Mouse (Mus musculus) adrenal gland, adult 2 months (tissue): Measurements from ENCODE around the gene Ampd1. TPM values are rescaled to one million over a fixed set of nuclear protein-coding genes. Genes with fewer than 3 reads are reported as not detected.
A peak's percentile ranks its signal among the peaks of the same experiment; 100 is the strongest.

Experiments
- DNase-seq: peaks from one replicate; pipeline ENCODE4 v3.0.0; 2021
- polyA plus RNA-seq: library from polyadenylated mRNA; depleted of rRNA; stranded (reverse); fragments of >200 nt; gene quantifications from 2 replicates; pipeline ENCODE4 v1.2.3, GENCODE M21; 2012
- total RNA-seq, 2 experiments: library from RNA; stranded (reverse); gene quantifications; 2 replicates each; pipeline ENCODE4 v1.2.3; 2021

Ampd1 gene
- total and polyA plus RNA-seq, 3 experiments: not detected

DNA sequence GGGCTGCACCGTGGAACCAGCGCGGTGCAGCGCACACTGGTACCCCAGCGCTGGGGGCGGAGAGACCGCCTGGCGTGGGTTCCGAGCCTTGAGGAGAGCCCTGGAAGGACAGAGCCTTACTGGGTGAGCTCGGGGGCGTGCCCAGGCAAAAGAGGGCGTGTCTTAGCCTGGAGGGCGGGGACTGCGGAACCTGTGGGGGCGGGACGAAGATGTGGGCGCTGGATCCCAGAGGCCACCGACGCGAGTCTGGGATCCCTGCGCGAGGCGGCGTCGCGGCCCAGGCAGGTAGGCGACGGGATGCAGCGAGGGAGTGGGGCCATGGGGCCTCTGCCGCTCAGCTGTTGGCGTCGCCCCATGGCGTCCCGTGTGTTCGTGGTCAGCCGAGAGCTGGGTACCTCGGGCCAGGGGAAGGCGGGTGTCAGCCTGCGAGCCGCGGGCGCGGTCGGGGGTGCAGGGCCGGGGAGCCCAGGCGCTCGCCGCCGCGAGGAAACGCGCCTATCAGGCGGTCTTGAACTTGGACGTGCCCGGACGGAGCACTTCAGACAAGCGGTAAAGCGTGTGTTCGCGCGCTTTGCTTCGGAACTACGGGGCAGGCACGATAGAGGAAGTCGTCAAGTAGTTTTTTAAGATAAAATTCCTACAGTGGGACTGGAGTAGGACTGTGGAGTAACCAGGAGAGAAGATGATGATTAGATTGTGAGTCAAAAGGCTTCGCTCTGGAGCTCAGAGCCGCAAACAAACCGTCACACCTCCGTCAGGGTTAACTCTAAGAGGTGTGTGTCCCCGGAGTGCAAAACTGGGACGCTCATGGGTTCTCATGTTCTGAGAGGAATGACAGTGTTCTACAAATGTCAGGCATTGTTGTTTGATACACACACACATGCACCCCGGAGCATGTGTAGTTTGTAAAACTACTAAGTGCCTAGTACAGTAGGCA is 28.9 kb downstream of the Ampd1 start, which contains the start of gene Dennd2c:
Gene Dennd2c (plus strand): TSS at position 151 of the 937 bp plus-strand sequence.
- peak; percentile 97 for DNase-seq

DNA sequence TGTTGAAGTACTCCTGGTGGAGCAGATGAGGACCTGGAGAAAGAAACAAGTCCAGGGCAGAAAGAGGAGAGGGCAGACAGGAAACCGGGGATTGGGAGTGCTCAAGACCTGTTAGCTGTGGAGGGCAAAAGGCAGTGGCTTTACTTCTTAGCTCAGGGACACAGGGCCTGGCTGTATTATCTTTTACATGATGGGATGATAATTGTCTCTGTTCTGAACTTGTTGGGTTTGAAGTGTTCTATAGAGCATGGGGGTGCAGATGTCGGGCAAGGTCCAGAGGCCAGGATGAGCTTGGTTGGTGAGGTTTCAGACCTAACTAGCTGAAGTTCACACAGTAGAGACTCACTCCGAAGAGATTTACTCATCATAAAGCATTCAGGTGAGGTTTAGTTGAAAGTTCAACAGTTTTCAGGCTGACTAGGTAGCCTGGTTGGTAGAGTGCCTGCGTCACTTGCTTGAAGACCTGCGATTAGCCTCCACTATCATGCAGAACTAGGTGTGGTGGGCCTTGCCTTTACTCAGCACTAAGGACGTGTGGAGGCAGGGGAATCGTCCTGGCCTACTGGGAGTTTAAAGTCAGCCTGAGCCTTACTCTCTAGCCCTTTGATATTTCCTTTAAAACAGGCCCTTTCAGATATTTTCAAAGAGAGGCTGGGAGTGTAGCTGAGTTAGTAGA is 33.9 kb downstream of the Ampd1 start:
- DNase-seq: no peak

DNA sequence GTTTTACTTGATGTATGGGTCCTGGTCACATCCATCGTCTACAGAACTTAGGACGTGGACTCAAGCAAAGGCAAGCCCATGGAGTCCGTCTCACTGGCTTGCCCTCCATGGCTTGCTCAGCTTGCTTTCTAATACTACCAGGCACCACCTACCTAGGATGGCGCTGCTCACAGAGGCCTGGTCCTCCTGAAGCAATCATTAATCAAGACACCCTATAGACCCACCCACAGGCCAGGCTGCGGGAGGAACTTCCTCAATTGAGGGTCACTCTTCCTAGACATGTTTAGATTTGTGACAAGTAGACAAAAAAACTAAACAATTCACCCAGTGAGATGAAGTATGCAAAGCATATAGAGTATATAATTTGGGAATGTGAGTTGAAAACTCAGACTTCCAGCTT is 38.4 kb downstream of the Ampd1 start:
- no peak for DNase-seq

DNA sequence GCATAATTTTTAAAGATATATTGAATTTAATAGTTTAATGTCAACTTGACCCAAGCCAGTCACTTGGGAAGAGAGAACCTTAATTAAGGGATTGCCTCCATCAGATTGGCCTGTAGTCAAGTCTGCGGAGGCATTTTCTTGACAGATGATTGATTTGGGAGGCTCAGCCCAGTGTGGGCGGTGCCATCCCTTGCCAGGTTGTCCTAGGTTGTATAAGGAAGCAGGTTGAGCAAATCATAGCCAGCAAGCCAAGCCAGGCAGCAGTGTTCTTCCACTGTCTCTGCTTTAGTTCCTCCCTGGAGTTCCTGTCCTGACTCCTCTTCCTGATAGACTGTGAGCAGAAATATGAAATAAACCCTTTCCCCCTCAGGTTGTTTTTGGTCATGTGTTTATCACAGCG is 49.8 kb downstream of the Ampd1 start:
- DNase-seq: no peak

DNA sequence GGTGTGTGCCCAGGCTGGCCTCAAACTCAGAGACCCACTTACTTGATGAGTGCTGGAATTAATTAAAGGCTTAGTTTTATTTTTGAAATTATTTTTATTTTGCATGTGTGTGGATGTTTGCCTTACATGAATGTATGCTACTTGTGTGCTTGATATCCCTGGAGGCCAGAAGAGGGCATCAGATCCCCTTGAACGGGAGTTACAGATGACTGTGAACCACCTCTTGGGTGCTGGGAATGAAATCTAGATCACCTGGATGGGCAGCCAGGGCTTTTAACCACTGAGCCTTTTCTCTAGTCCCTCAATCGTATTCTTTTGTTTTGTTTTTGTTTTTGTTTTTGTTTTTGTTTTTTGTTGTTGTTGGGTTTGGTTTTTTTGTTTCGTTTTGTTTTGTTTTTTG is 52.3 kb downstream of the Ampd1 start:
- no peak for DNase-seq

DNA sequence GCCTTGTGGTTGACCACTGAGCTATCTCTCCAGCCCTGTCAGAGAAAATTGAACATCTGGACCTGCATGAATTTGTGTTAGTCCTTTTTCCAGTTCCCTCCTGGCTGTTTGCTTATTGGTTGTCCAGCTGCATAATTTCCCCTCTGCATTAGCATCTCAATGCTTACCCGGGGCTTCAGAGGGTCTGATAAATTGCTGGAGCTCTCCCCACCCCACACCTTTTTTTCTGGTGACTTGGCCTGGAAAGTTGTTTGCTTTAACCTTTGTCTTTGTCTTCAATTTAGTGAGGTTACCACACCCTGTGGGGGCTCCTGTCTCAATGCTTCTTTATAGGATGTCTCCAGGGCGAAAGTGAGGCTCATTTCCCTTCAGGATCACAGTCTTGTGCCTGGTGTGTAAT is 53.4 kb downstream of the Ampd1 start:
- no peak for DNase-seq

DNA sequence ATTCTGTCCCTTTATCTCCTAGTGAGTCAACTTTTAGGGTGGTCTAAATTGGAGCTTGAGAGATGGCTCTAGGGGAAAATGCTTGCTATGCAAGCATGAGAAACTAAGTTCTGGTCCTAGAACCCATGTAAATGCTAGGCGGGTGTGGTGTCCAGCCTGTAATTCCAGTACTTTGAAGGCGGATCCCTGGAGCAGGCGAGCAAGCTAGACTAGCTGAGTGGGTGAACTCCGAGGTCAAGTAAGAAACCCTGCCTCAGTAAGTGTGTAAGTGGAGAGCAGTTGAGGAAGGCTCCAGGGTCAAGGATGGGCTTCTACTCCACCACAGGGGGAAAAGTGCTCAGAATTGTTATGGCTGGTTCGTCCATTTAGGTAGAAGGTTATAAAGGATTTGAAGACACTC is 53.9 kb downstream of the Ampd1 start:
- DNase-seq: no peak

DNA sequence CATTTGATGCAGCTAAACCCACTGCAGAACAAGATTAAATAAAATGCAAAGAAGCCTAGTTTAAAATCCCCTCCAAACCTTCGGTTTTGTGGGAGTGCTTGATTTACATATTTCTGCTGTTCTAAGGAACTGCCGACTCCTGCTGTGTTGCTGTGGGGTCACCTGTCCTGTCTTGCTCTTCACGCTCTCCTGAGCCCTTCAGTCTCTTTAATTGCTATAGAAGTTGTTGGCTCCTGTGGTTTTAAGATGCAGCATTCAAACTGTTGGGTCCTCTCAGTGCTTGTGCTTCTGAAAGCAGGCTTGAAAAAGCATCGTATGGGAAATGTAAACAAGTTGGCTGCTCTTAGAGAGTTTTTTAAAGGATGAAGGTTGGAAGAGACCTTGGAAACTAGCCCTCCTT is 54.4 kb downstream of the Ampd1 start:
- no peak for DNase-seq

DNA sequence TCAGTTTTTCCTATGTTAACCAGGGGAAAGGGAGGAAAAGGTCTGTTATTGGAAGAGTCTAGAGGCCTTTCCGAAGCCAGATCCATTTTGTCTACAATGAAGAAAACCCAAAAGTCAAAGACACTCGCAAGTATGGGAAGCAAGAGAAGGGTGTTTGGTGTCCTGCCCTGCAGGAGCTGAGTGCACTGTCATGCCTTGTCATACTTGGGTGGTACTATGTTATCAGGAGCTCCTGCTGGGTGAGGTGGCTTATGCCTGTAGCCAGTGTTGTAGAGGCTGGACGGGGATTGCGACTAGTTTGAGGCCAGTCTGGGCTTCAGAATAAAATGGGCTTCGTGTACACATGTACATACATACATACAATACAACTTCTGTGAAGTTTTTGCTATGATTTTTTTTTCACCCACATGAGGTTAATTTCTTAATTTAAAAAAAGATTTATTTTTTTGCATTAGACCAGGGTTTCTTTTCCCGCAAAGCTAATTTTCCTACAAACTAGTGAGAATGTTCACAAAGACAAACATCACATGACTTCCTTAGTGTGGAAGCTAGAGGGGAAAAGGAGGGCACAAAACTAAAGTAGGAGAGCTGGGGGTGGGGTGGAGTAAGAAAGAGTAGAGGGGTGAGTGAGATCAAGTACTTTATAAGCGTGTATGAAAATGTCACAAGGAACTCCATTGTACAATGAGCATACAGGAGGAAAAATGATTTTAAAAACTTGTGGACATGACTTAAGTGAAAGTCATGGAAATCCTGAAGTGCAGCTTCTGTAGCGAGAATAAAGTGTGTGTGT is 55.7 kb downstream of the Ampd1 start:
- DNase-seq: no peak

DNA sequence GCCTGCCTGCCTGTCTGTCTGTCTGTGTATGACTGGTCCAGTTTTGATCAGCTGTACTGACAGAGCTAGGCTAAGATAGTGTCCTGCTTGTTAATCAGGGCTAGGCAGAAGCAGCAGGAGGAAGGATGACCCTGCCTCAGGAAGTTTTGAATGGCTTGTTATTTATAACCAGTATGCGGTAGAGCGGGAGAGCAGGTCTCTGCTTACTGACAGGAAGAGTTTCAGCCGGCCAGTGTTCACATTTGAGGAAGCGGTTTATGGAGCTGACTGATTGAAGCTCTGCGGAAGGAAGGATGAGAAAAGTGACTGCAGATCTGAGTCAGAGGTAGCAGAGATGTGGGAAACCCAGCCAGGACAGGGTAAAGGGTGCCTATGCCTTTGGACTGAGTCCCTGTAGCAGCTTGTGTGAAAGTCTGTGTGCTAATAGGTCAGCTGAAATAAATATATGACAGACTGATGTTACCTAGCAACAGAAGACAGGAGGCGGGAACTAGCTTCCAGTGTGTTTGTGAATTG is 56.5 kb downstream of the Ampd1 start:
- DNase-seq: peak; percentile 48

DNA sequence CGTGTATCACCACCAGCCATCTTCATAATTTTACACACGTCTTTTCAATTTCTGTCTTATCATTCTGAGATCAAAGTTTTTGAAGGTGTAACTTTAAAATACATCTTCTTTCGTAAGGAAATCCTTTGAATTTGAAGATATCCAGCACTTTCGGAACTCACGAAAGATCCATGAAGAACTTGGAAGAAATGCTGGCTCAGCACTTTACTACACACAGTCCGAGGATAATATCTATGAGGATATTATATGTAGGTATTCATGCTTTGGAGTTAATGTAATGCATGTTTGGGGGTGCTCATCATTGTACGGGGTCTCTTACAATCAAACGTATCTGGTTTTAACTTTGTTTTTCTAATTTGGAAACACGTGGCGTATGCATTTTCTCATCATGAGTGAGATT is 59.3 kb downstream of the Ampd1 start:
- DNase-seq: no peak

DNA sequence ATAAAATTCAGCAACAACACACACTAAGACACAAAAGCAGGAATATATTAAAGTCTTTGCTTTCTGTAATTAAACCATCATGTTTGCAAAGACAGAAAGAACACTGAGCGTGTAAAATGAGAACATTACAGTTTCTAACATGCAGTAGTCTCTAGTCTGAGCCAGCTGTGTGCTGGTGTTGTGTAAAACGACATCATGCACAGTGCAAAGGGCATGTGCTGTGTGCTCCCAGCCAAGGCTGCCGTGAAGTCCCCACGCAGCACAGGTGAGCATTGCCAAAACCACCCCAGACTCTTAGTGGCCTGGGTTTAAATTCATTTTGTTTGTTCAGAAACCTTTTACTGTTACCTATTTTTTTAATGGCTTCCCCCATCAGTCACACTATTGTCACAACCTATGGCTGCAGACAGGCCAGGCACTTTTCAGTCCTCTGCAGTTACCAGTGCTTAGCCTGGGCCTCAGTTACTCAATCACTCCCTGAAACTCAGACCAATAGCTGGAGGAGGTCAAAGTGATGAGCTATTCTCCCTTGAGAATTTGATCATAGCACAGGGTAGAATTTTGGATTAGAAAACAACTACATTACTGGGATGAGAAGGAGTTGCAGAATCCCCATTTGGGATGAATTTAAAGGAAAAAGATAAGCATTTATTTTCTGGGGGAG is 62.7 kb downstream of the Ampd1 start:
- DNase-seq: no peak

DNA sequence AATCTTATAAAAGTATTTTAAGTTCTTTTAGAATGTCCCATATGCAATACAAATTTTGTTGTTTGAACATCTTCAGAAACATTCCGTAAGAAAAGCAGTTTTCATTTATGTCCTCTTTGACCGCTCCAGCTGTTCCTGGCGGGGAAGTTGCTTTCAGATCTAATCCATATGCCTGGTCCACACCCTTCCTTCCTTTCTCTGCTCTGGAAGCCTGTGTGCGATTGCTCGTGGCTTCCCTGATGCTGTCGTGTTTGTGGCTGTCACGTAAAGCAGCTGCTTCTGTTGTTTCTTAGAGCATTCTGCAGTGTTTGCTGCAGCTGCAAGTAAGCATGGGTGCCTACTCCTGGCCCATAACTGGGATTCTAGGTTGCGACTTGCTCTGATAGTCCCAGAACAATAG is 65.2 kb downstream of the Ampd1 start:
- no peak for DNase-seq

DNA sequence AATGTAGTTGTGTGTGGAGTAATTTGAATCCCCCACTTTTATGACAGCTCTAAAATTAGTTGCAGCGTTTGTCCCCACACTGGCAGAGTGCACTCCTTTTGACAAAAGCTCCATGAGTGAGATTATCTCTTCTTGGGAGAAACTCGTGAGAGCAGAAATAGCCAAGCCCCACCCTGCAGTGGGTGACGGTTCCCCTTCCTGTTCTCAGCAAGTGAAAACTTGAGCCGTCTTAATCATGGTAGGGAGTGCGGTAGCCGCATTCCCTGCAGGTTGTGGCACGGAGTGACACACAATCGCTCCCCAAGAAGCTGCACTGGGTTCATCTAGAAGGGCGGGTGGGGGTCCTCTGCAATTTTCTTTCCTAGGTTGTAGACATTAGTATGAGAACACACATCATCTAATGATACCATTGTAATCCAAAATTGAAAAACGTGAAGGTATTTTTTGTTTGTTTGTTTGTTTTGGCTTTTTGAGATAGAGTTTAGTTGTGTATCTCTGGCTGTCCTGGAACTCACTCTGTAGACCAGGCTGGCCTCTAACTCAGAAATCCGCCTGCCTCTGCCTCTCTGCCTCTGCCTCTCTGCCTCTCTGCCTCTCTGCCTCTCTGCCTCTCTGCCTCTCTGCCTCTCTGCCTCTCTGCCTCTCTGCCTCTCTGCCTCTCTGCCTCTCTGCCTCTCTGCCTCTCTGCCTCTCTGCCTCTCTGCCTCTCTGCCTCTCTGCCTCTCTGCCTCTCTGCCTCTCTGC is 66.5 kb downstream of the Ampd1 start:
- peak; percentile 24 for DNase-seq

DNA sequence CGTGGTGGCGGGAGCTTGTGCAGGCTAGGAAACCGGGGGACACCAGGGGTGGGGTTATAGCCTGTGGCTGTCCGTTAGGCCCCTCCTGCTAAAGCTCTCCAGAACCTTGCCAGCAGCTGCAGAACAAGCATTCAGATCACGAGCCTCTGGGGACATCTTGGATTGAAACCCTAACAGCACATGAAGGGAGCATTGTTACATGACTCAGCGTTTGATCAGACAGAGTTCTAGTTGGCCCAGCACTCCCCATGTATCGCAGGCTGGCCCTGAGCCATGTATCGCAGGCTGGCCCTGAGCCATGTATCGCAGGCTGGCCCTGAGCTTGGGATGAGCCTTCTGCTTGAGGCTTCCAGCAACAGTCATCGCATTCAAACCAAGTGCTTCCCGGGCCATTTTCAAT is 67.5 kb downstream of the Ampd1 start:
- peak; percentile 66 for DNase-seq

DNA sequence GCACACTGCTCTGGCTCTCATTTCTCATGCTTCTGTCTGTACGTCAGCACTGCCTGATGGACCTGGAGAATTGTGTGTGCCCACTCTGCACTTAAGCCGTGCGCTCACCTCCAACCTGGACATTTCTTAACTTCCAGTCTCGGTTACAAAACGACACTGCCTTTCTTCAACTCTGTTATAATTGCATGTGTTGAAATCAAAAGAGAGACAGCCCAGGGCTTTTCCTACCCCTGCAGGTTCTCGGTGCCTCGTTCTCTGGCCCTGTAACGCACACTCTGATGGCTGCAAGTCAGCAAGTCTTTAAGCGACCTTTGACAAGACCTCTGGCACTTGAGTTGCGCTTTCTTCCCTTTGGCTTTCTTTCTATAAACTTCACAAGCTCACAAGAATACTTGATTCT is 68.6 kb downstream of the Ampd1 start:
- DNase-seq: no peak

DNA sequence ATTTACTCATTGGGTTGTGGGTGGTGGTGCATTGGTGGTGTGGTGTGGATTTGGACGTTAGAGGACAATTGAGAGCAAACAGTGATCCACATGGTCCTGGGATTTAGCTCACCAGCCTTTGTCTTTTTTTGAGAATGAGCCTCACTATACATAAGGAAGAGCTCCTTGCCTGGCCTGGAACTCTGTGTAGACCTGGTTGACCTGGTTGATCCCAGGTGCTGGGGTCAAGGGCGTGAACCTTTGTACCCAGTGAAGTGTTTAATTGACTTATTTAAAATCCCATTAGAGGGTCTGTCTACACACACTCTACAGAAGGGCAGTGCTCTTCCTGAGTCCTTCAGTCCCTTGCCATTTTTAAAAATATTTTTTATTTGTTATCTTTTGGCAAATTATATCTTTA is 71.5 kb downstream of the Ampd1 start:
- no peak for DNase-seq

DNA sequence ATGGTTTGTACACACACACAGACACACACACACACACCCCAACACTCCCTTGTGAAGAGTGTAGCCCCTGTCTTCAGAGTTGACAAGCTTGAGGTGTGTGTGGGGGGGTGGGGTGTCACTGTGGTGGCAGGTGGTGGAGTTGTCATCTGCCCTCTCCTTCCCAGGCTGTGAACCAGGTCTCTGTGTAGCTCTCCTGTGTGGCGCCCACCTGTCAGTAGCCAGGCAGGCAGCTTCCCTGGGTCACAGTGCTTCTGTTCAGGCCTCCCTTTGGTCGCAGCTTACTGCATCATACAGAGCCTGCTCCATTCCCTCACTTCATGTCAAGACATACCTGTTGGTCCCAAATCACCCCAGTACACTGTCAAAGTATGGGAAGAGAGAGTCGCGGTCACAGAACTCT is 72.0 kb downstream of the Ampd1 start:
- DNase-seq: no peak

DNA sequence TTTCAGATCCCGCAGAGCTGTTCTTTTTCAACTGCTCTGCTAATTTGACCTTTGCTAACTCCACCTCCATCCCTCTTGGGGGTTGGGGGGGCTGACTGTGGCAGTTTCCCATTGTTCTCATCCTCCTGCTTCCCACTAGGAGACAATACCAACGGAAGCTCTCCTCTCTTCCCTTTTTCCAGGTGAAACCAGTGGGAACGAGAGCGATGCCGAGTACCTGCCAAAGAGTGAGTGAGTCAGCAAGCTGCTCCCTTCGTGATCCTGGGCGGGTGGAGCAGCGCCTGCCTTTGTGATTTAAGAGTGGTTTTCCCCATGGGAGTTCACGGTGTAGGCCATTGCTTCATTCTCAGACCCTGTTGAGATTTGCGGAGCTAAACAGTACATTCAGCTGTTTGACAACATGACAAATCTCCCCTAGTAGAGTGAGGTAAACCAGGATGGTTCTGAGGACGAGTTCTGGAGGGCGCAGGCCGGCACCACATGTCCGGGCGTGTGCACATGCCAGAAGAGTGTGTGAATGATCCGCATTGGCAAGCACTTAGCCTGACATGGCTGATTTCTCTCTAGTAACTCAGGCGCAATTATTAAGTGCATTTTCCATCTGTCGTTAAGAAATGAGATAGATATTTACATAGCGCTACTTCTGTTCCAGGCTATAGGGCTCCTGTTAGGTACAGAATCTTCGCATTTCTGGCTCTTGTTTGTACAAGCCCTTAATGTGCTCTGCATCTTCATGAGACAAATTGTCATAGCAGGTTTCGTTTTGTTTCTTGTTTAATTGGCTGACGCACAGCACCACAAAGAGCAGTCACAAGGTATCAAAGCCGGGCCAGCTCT is 72.7 kb downstream of the Ampd1 start:
- no peak for DNase-seq

DNA sequence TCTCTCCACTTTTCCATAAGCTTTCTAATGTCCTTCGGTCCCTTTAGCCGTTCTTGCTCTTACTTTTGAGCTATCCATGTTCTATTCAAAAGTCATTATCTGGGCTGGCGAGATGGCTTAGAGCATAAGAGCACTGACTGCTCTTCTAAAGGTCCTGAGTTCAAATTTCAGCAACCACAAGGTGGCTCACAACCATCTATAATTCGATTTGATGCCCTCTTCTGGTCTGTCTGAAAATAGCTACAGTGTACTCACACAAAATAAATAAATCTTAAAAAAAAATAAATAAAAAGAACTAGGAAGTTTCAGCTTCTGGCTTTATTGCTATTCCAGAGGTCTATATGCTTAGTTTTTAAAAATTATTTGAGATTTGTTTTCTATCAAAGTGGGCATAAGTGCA is 74.0 kb downstream of the Ampd1 start:
- DNase-seq: no peak
